Mouse (Mus musculus) forebrain, embryonic 15.5 days (tissue): Measurements from ENCODE around the gene Zfp42. TPM values are rescaled to one million over a fixed set of nuclear protein-coding genes. Genes with fewer than 3 reads are reported as not detected.
A peak's percentile ranks its signal among the peaks of the same experiment; 100 is the strongest.
"Not testable (repeated sequence)": the region's sequence is repeated elsewhere in the genome, so short reads cannot be mapped to it uniquely, and the experiment has no call there.

Source experiments
- ATAC-seq: fragments of 200-750 bp; cut with Nextera tagmentation; replicated peaks from 2 replicates; pipeline ENCODE4 v1.8.0; 2017; ENCODE audit warnings: mild to moderate bottlenecking, moderate TSS enrichment, moderate library complexity
- H3K27ac ChIP-seq: fragments of 300-500 bp; sonication (generic); replicated peaks from 2 replicates; pipeline ENCODE4 v1.5.1; 2015; ENCODE audit warnings: mild to moderate bottlenecking, inconsistent platforms
- H3K27me3 ChIP-seq: fragments of 300-500 bp; sonication (generic); 2 replicates; pipeline ENCODE4 v1.6.1; 2015; ENCODE audit warnings: inconsistent platforms
- H3K36me3 ChIP-seq: fragments of 300-500 bp; sonication (generic); 2 replicates; pipeline ENCODE4 v1.6.1; 2015; ENCODE audit warnings: mild to moderate bottlenecking, inconsistent platforms
- H3K4me1 ChIP-seq: fragments of 300-500 bp; sonication (generic); 2 replicates; pipeline ENCODE4 v1.6.1; 2015; ENCODE audit warnings: inconsistent platforms
- H3K4me2 ChIP-seq: fragments of 300-500 bp; sonication (generic); replicated peaks from 2 replicates; pipeline ENCODE4 v1.6.1; 2015; ENCODE audit warnings: mild to moderate bottlenecking, inconsistent platforms
- H3K4me3 ChIP-seq: fragments of 300-500 bp; sonication (generic); 2 replicates; pipeline ENCODE4 v1.5.1; 2015; ENCODE audit warnings: mild to moderate bottlenecking, inconsistent platforms
- H3K9ac ChIP-seq: fragments of 300-500 bp; sonication (generic); replicated peaks from 2 replicates; pipeline ENCODE4 v1.6.1; 2015; ENCODE audit warnings: mild to moderate bottlenecking, inconsistent platforms
- H3K9me3 ChIP-seq: fragments of 300-500 bp; sonication (generic); 2 replicates; pipeline ENCODE4 v1.6.1; 2016; ENCODE audit warnings: inconsistent platforms
- WGBS: fragments of 180-500 bp; shearing (Covaris S2); methylation state at CpG from one replicate; pipeline ENCODE4 v1.1.7; 2015; ENCODE audit warnings: mixed read lengths; 5-methylcytosine and 5-hydroxymethylcytosine counted together
- polyA plus RNA-seq: library from polyadenylated mRNA; unstranded; fragments of >200 nt; fragmentation: Nextera tagmentation; extraction: Ambion mirVana; gene quantifications from 2 replicates; pipeline ENCODE4 v1.2.1, GENCODE M21; 2015

Zfp42 gene
- polyA plus RNA-seq: not detected in 2 replicates

DNA sequence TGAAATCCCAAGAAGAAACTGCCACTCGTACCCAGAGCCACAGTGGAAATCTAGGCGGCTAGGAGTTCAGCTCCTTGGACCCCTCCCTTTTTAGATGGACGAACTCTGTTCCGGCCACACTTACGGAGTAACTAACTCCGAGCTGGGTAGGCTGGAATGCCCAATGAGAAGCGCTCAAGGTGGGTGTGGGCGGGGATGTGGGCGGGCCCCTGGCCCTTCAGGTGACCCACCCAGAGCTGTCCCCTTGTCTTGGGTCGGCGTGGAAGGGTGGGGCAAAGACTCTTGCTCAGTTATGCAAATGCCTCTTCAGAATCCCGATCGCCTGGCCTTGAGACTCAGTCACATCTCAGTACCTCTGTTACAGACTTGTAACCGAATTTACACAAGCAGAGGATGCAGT is at the start of gene Zfp42:
Gene Zfp42 (minus strand): TSS at position 85 of the 400 bp plus-strand sequence.
- Histone ChIP-seq H3K36me3 (no peaks in the 10 kb centered on the region), H3K9ac (no peak within 1 kb of the TSS), H3K9me3 (no peaks in the 10 kb centered on the region), H3K27ac (no peak within 1 kb of the TSS), H3K4me1 (no peaks in the 10 kb centered on the region), H3K4me2 (no peak within 1 kb of the TSS), H3K27me3 (no peaks in the 10 kb centered on the region), H3K4me3 (no peak within 1 kb of the TSS)
- ATAC-seq: no peak
- 49% methylated on average over 14 of the region's 14 CpGs for WGBS

DNA sequence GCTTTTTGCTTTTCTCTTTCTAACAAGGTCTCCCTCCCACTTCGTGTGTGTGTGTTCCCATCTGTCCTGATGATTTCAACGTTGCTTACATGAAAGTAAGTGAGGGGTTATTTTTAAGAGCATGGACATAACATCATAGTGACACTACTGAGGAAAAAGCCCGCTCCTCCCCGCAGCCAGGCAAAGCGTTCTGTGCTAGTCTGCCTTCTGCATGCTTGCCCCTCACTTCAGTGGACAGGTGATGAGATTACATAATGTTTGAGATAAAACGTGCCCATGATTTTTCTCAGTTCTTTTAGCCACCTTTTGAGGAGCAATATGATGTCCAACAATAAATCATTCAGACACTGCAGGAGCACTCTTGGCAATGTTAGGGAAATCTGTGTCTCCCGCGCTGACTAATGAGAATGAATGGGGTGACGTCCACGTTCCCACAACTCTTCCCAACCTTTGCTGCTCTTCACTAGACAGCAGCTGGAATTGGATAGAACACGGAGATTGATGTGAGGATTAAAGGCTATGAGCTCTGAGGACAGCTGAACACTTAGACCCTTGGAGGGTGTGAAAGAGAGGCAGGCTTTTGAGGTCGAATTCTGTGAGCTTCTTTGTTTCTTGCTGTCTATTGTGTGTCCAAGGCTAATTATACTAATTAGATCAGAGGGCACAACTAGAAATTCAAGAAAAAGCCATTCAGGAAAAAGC is 49.4 kb upstream of the Zfp42 start:
- Histone ChIP-seq H3K4me3 (no peak overlapping the region), H3K9me3 (no peaks in the 10 kb centered on the region), H3K4me2 (no peak overlapping the region), H3K27ac (no peak overlapping the region), H3K27me3 (no peaks in the 10 kb centered on the region), H3K9ac (no peak overlapping the region), H3K36me3 (no peaks in the 10 kb centered on the region), H3K4me1 (peaks cover 6% of the 10 kb centered on the region; the same call in 1 of the 2 replicates)
- 17% methylated on average over 12 of the region's 12 CpGs for WGBS
- ATAC-seq: peak; percentile 46; the same call in 1 of the 2 replicates

DNA sequence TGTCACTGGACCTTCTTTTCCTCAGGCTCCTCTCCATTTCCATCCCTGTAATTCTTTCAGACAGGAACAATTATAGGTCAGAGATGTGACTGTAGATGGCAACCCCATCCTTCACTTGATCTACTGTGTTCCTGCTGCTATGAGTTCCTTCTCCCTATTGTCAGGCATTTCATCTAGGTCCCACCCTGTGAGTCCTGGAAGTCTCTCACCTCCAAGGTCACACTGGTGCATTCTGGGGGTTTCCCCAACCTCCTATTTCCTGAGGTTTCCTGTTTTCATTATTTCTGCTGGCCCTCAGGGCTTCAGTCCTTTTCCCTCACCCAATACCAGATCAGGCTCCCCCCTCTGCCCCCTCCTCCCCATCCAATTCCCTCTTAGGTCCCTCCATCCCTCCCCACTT is 45.5 kb upstream of the Zfp42 start:
- not testable (repeated sequence) for H3K4me3 ChIP-seq, H3K27me3 ChIP-seq, H3K4me2 ChIP-seq, H3K4me1 ChIP-seq, ATAC-seq, H3K9ac ChIP-seq, H3K27ac ChIP-seq, H3K9me3 ChIP-seq, H3K36me3 ChIP-seq

DNA sequence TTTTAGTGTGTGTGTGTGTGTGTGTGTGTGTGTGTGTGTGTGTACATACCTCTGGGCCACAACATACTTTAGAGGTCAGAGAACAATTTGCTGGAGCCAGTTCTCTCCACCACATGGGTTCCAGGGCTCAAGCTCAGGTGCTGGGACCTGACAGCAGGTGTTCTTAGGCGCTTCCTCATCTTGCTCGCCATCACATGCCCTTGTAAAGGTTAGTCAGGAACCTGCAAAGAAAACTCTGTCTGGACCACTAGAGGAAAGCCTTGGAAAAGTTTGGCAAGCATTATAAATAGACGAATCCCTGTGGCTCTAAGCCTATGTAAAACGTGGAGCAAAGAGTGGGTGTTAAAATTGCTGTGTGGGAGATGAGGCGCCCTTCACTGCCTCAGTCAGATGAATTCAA is 31.8 kb upstream of the Zfp42 start:
- Histone ChIP-seq H3K9me3 (no peaks in the 10 kb centered on the region), H3K9ac (no peak overlapping the region), H3K36me3 (no peaks in the 10 kb centered on the region), H3K27me3 (no peaks in the 10 kb centered on the region), H3K4me3 (no peak overlapping the region), H3K27ac (no peak overlapping the region), H3K4me1 (no peaks in the 10 kb centered on the region), H3K4me2 (no peak overlapping the region)
- no peak for ATAC-seq
- WGBS: 85% methylated on average over 5 of the region's 5 CpGs

DNA sequence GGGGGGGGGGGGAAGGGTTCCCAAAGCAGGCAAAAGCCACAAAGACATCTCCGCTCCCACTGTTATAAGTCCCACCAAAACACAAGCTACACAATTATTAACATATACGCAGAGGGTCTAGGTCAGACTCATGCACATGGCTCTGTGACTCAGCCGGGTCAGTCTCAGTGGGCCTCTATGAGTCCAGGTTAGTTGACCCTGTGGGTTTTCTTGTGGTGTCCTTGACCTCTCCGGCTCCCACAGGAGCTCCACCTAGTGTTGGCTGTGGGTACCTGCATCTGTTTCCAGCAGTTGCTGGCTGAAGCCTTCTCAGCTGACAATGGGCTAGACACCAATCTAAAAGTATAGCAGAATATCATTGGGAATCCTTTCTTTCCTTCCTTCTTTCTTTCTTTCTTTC is 26.7 kb upstream of the Zfp42 start:
- Histone ChIP-seq H3K27me3 (no peaks in the 10 kb centered on the region), H3K27ac (no peak overlapping the region), H3K36me3 (no peaks in the 10 kb centered on the region), H3K4me1 (no peaks in the 10 kb centered on the region), H3K4me3 (no peak overlapping the region), H3K9me3 (no peaks in the 10 kb centered on the region), H3K4me2 (no peak overlapping the region), H3K9ac (no peak overlapping the region)
- no peak for ATAC-seq
- WGBS: 64% methylated on average over 4 of the region's 4 CpGs

DNA sequence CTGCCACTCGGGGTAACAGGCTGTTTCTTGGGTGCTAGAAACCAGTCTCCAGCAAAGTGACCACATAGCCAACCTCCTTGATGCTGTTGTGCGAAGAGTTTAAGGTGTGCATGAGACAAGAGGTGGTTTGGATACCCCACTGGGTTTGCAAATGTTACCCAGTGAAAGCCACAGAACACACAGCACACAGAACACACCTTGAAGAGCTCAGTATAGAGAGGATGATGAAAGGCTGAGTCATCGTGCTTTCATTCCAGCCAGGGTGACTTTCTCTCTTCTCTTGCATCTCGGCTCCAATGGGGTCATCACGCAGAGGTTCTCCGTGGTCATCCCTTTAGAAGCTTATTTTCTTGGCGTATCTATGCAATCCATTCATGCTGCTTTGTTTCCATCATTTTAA is 24.9 kb upstream of the Zfp42 start:
- Histone ChIP-seq H3K9me3 (no peaks in the 10 kb centered on the region), H3K4me1 (no peaks in the 10 kb centered on the region), H3K9ac (no peak overlapping the region), H3K4me3 (no peak overlapping the region), H3K27me3 (no peaks in the 10 kb centered on the region), H3K4me2 (no peak overlapping the region), H3K27ac (no peak overlapping the region), H3K36me3 (no peaks in the 10 kb centered on the region)
- ATAC-seq: no peak
- 90% methylated on average over 7 of the region's 7 CpGs for WGBS

DNA sequence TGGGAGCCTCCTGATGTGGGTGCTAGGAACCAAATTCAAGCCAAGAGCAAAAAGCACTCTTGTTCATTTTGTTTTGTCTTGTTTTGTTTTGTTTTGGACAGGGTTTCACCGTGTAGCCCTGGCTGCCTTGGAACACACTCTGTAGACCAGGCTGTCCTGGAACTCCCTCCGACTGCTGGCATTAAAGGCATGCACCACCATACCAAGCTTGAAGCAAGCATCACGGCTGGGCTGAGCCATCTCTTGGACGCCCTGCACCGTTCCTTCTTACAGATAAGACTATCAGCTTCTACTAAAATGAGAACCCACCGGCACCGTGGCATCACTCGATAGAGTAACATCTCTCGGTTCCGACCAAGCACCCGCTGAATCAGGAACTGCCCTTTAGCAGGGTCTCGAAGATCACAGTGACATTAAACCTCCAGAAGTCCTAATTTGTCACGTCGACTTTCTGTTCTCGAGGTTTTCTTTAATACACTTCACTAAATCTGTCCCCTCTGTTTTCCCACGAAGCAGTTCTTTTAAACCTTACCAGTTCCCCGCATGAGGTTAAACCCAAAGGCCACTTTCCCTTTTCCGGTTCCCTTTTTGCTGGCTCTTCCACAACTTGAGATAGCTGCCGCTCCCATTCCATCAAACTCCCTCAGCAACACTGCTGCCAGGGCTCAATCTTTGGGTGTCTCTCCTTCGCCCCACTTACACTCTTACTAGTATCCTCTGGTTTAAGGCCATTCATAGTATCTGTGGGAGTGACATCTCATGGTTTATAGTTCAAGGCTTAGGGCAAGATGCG is 23.3 kb upstream of the Zfp42 start:
- H3K27me3 ChIP-seq: no peaks in the 10 kb centered on the region
- H3K4me3 ChIP-seq: no peak overlapping the region
- no peaks in the 10 kb centered on the region for H3K9me3 ChIP-seq
- 96% methylated on average over 21 of the region's 21 CpGs for WGBS
- no peak overlapping the region for H3K4me2 ChIP-seq
- H3K4me1 ChIP-seq: no peaks in the 10 kb centered on the region
- no peak overlapping the region for H3K27ac ChIP-seq
- no peak overlapping the region for H3K9ac ChIP-seq
- ATAC-seq: no peak
- H3K36me3 ChIP-seq: no peaks in the 10 kb centered on the region

DNA sequence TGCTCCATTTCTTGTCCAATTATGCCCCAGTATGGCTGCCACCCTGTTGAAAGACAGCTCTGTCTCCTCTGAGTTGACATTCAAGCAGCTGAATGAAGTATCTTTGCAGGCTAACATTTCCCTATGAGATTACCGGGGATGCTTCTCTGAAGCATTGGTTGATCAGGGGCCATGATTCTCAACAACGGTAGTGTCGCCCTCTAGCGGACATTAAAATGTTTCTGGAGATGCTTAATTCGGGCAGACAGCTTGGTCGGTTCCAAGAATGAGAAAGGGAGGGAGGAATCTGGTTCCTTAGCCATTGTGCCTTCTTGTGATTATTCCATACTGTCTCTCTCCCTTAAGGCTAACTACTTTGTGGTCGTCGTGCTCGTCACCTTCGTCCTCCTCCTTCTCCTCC is 21.9 kb upstream of the Zfp42 start:
- Histone ChIP-seq H3K4me3 (no peak overlapping the region), H3K36me3 (no peaks in the 10 kb centered on the region), H3K9ac (no peak overlapping the region), H3K9me3 (no peaks in the 10 kb centered on the region), H3K4me2 (no peak overlapping the region), H3K27ac (no peak overlapping the region), H3K4me1 (no peaks in the 10 kb centered on the region), H3K27me3 (no peaks in the 10 kb centered on the region)
- 86% methylated on average over 10 of the region's 10 CpGs for WGBS
- ATAC-seq: no peak

DNA sequence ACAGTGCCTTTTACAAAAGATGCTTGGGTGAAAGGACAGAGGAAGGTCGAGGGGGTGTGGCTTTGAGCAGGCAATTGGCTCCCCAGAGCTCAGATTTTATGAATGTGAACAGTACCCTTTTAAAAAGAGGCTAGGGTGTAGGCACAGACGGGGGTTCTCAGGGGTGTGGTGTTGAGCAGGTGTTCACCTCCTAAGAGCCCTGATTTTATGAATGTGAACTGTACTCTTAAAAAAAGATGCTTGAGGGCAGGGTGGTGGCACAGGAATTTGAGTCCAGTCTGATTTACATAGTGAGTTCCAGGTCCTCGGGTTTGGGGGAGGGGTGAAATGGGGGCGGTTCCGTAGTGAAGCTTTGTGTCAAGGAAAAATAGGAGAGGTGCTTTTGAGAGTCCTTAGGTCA is 14.0 kb upstream of the Zfp42 start:
- H3K4me1 ChIP-seq: no peaks in the 10 kb centered on the region

DNA sequence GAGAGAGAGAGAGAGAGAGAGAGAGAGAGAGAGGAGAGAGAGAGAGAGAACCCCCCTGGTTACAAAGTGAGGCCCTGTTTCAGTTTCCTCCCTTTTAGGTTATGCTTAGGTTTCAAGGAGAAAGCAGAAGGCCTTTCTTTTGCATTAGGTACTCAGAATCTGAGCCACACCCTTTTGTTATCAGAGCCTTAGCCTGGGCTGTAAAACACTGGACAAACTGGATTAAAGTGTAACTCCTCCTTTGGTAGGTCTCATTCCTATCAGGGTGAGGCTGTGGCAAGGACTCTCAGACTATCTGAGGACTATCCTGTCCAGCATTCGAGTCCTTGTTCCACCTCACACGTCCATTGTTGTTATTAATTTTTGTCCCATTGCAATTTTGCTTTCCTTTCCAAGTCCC is 1.4 kb upstream of the Zfp42 start:
- Histone ChIP-seq H3K27ac (no peak overlapping the region), H3K36me3 (no peaks in the 10 kb centered on the region), H3K9ac (no peak overlapping the region), H3K27me3 (no peaks in the 10 kb centered on the region), H3K9me3 (no peaks in the 10 kb centered on the region), H3K4me1 (no peaks in the 10 kb centered on the region), H3K4me2 (no peak overlapping the region), H3K4me3 (no peak overlapping the region)
- no peak for ATAC-seq
- 87% methylated on average over 2 of the region's 2 CpGs for WGBS

More for the DNA sequence above, 14.0 kb upstream of the Zfp42 start:
- Histone ChIP-seq H3K9me3 (no peaks in the 10 kb centered on the region), H3K4me2 (no peak overlapping the region), H3K4me3 (no peak overlapping the region), H3K9ac (no peak overlapping the region), H3K27me3 (no peaks in the 10 kb centered on the region), H3K27ac (no peak overlapping the region), H3K36me3 (no peaks in the 10 kb centered on the region)
- no peak for ATAC-seq
- 83% methylated on average over 5 of the region's 5 CpGs for WGBS

DNA sequence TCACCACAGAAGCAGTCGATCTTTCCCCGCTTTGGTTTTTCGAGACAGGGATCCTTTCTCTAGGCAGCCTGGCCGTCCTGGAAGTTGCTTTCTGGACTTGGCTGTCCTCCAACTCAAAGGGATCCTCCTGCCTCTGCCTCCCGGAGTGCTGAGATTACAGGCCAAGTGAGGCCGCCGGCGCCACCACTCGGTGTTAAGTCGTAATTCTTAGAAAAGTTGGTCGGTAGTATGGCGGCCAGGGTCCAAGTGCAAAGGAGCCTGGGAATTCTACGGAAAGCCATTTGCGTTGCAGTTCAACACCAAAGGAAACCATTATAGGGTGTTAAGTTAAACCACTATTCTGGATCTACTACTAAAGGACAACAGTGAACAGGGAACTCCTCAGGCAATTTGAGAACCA is 1.1 kb downstream of the Zfp42 start:
- ATAC-seq: no peak
- Histone ChIP-seq H3K9me3 (no peaks in the 10 kb centered on the region), H3K4me1 (no peaks in the 10 kb centered on the region), H3K36me3 (no peaks in the 10 kb centered on the region), H3K4me3 (no peak overlapping the region), H3K27me3 (no peaks in the 10 kb centered on the region), H3K4me2 (no peak overlapping the region), H3K9ac (no peak overlapping the region), H3K27ac (no peak overlapping the region)
- 96% methylated on average over 14 of the region's 14 CpGs for WGBS

DNA sequence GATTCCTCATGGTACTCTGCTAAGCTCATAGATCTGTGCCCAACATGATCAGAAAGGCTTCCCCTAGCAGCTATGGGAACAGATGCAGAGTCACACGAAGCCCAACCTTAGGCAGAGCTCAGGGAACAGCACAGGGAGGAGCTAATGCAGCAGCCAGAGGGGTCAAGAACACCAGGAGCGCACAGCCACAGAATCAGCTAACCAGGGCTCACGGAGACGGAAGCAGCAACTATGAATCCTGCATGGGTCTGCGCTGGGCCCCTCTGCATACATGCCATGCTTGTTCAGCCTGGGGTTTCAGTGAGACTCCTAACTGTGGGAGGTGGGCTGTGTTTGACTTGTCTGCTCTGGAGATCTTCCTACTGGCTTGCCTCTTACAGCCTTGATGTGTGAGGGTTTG is 7.0 kb downstream of the Zfp42 start:
- H3K4me3 ChIP-seq: no peak overlapping the region
- no peak overlapping the region for H3K4me2 ChIP-seq
- H3K9me3 ChIP-seq: no peaks in the 10 kb centered on the region
- H3K4me1 ChIP-seq: no peaks in the 10 kb centered on the region
- ATAC-seq: no peak
- H3K36me3 ChIP-seq: no peaks in the 10 kb centered on the region
- WGBS: 77% methylated on average over 5 of the region's 5 CpGs
- no peak overlapping the region for H3K9ac ChIP-seq
- H3K27me3 ChIP-seq: no peaks in the 10 kb centered on the region
- no peak overlapping the region for H3K27ac ChIP-seq
